Mouse (Mus musculus) E14TG2a.4 (cell line): ENCODE results near the gene Kcnip4.

Experiments used
- CTCF ChIP-seq: conservative IDR thresholded peaks from 2 replicates; pipeline ENCODE4 v1.5.1; 2014; ENCODE audit warnings: low read length
- POU5F1 ChIP-seq: IDR thresholded peaks from 2 replicates; pipeline ENCODE4 v1.6.1; 2014; ENCODE audit warnings: low read length, borderline replicate concordance

DNA sequence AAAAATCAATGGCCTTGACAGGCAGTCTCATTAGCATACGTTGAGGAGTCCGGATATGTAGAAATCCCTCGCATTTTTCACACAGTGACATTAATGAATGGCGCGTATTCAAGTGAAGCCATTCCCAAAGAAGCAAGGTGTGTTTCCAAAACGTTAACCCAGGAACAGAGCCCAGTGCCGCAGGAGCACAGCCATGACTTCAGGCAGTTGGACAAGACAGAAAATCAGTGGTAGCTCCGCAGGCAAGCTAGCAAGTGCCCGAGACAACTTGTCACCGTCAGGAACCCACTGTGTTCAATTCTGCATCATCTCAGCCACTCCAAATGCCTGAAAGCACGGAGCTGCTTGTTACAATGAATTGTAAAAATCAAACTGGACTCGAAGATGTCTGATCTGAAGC, 1014.5 kb downstream of the Kcnip4 start:
- TF ChIP-seq CTCF (no peak), POU5F1 (no peak)
